Mouse (Mus musculus): Measurements from ENCODE around the gene Pde3a.
A peak's percentile ranks its signal among the peaks of the same experiment; 100 is the strongest.

Pde3a gene

GRCm38 (mm10) chr6:141248691-141249584 lies at the start of gene Pde3a:
Gene Pde3a, plus strand, starts transcription at chr6:141249269.
- DNase-seq (ENCODE audit: low spot score in 2 of 2), result no peak

- DNase-seq (ENCODE audit: low spot score in 2 of 2), result no peak
These were observed 48.9 kb upstream of the Pde3a start for GRCm38 (mm10) chr6:141200173-141200615.

GRCm38 (mm10) chr6:141207531-141207930 lies 41.5 kb upstream of the Pde3a start:
- DNase-seq (ENCODE audit: low spot score in 2 of 2), result no peak

- no peak for DNase-seq (ENCODE audit: low spot score in 2 of 2)
These were observed 40.7 kb upstream of the Pde3a start for GRCm38 (mm10) chr6:141208283-141208872.

GRCm38 (mm10) chr6:141210021-141210420 lies 39.0 kb upstream of the Pde3a start:
- no peak for DNase-seq (ENCODE audit: low spot score in 2 of 2)

- DNase-seq (ENCODE audit: low spot score in 2 of 2), result no peak
These were observed 28.0 kb upstream of the Pde3a start for GRCm38 (mm10) chr6:141221081-141221480.

GRCm38 (mm10) chr6:141226851-141227657 lies 22.0 kb upstream of the Pde3a start:
- DNase-seq (ENCODE audit: low spot score in 2 of 2), result no peak

GRCm38 (mm10) chr6:141227658-141228005 lies 21.4 kb upstream of the Pde3a start:
- DNase-seq (ENCODE audit: low spot score in 2 of 2), result no peak

GRCm38 (mm10) chr6:141232756-141233382 lies 16.2 kb upstream of the Pde3a start:
- no peak for DNase-seq (ENCODE audit: low spot score in 2 of 2)

- DNase-seq (ENCODE audit: low spot score in 2 of 2), result no peak
These were observed 7.3 kb upstream of the Pde3a start for GRCm38 (mm10) chr6:141241809-141242208.

- no peak for DNase-seq (ENCODE audit: low spot score in 2 of 2)
These were observed 4.0 kb upstream of the Pde3a start for GRCm38 (mm10) chr6:141245089-141245488.

GRCm38 (mm10) chr6:141246391-141246790 lies 2.7 kb upstream of the Pde3a start:
- DNase-seq (ENCODE audit: low spot score in 2 of 2), result no peak

- DNase-seq (ENCODE audit: low spot score in 2 of 2), result no peak
These were observed 988 bp upstream of the Pde3a start for GRCm38 (mm10) chr6:141248081-141248480.

- DNase-seq (ENCODE audit: low spot score in 2 of 2), result peak; percentile 27 to 32
These were observed 671 bp downstream of the Pde3a start for GRCm38 (mm10) chr6:141249585-141250295.

- no peak for DNase-seq (ENCODE audit: low spot score in 2 of 2)
These were observed 1.2 kb downstream of the Pde3a start for GRCm38 (mm10) chr6:141250296-141250629.

- DNase-seq (ENCODE audit: low spot score in 2 of 2), result no peak
These were observed 1.9 kb downstream of the Pde3a start for GRCm38 (mm10) chr6:141250984-141251383.

GRCm38 (mm10) chr6:141252520-141252919 lies 3.5 kb downstream of the Pde3a start:
- DNase-seq (ENCODE audit: low spot score in 2 of 2), result no peak

GRCm38 (mm10) chr6:141254956-141255355 lies 5.9 kb downstream of the Pde3a start:
- no peak for DNase-seq (ENCODE audit: low spot score in 2 of 2)

GRCm38 (mm10) chr6:141256896-141257295 lies 7.8 kb downstream of the Pde3a start:
- DNase-seq (ENCODE audit: low spot score in 2 of 2), result no peak

- no peak for DNase-seq (ENCODE audit: low spot score in 2 of 2)
These were observed 8.5 kb downstream of the Pde3a start for GRCm38 (mm10) chr6:141257434-141258202.

- no peak for DNase-seq (ENCODE audit: low spot score in 2 of 2)
These were observed 16.2 kb downstream of the Pde3a start for GRCm38 (mm10) chr6:141265257-141265656.
